Mouse (Mus musculus) kidney, postnatal 0 days (tissue): ENCODE measurements around the gene Calml4. TPM values are rescaled to one million over a fixed set of nuclear protein-coding genes. Genes with fewer than 3 reads are reported as not detected.

Experiments used
- ATAC-seq: fragments of 200-750 bp; cut with Nextera tagmentation; replicated peaks from 2 replicates; pipeline ENCODE4 v1.8.0; 2017; ENCODE audit warnings: low read depth, moderate number of reproducible peaks, moderate TSS enrichment, moderate library complexity; ENCODE audit not compliant: low FRiP score
- DNase-seq: peaks from one replicate; pipeline ENCODE4 v3.0.0-alpha.2; 2016; ENCODE audit warnings: low spot score
- H3K27ac ChIP-seq: fragments of 300-500 bp; sonication (generic); 2 replicates; pipeline ENCODE4 v1.5.1; 2014; ENCODE audit warnings: mild to moderate bottlenecking
- H3K27me3 ChIP-seq: fragments of 300-500 bp; sonication (generic); 2 replicates; pipeline ENCODE4 v1.6.1; 2014; ENCODE audit warnings: low read length, mixed read lengths; ENCODE audit not compliant: insufficient read depth
- H3K36me3 ChIP-seq: fragments of 300-500 bp; sonication (generic); 2 replicates; pipeline ENCODE4 v1.6.1; 2014; ENCODE audit warnings: low read length, mixed read lengths; ENCODE audit not compliant: insufficient read depth
- H3K4me1 ChIP-seq: fragments of 300-500 bp; sonication (generic); replicated peaks from 2 replicates; pipeline ENCODE4 v1.6.1; 2014; ENCODE audit warnings: antibody characterized with exemption, low read length, mixed read lengths; ENCODE audit not compliant: insufficient read depth
- H3K4me2 ChIP-seq: fragments of 300-500 bp; sonication (generic); 2 replicates; pipeline ENCODE4 v1.6.1; 2014; ENCODE audit warnings: mild to moderate bottlenecking, low read length, moderate library complexity, mixed read lengths
- H3K4me3 ChIP-seq: fragments of 300-500 bp; sonication (generic); replicated peaks from 2 replicates; pipeline ENCODE4 v1.5.1; 2014; ENCODE audit warnings: low read depth, low read length
- H3K9ac ChIP-seq: fragments of 300-500 bp; sonication (generic); 2 replicates; pipeline ENCODE4 v1.6.1; 2014; ENCODE audit warnings: low read depth, low read length
- H3K9me3 ChIP-seq: fragments of 300-500 bp; sonication (generic); replicated peaks from 2 replicates; pipeline ENCODE4 v1.6.1; 2016; ENCODE audit warnings: low read length, inconsistent platforms, mixed read lengths
- CTCF ChIP-seq: IDR thresholded peaks from 2 replicates; pipeline ENCODE4 v1.5.1; 2016; ENCODE audit warnings: antibody characterized with exemption, low read depth, mild to moderate bottlenecking, moderate library complexity
- WGBS: fragments of 180-500 bp; shearing (Covaris S2); extraction: QIAGEN DNeasy Blood & Tissue Kit; methylation state at CpG from one replicate; pipeline ENCODE4 v1.1.7; 2014; 5-methylcytosine and 5-hydroxymethylcytosine counted together
- polyA plus RNA-seq: library from polyadenylated mRNA; unstranded; fragments of >200 nt; fragmentation: Nextera tagmentation; extraction: Ambion mirVana; gene quantifications from 2 replicates; pipeline ENCODE4 v1.2.1, GENCODE M21; 2015

Calml4 gene
- polyA plus RNA-seq, 1 experiment from 2014 or later: 301 TPM

DNA sequence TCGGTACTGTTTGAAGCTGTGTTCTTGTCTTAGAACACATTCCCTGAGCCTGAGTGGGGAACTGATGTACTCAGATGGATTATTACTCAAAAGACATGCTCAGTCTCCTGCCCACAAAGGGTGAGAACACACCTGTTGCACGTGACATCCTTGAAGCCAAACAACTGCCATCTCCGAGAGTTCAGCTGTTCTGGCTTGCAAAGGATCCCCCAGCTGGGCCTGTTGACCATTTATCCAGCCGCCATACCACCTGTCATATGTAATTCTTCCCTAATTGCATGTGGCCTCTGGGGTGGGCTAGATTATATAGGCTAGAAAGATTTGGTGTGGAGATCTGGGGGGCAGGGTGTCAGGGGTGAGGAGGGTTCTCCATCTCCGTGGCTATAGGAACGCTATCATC lies 37.1 kb upstream of the Calml4 start:
- 86% methylated on average over 6 of the region's 6 CpGs for WGBS
- no peaks in the 10 kb centered on the region for H3K9me3 ChIP-seq
- no peak overlapping the region for H3K4me2 ChIP-seq
- no peak overlapping the region for H3K4me3 ChIP-seq
- ATAC-seq (no peak), DNase-seq (no peak)
- no peaks in the 10 kb centered on the region for H3K27me3 ChIP-seq
- H3K27ac ChIP-seq: no peak overlapping the region
- TF ChIP-seq CTCF: no peak
- no peak overlapping the region for H3K9ac ChIP-seq
- H3K36me3 ChIP-seq: no peaks in the 10 kb centered on the region
- peaks cover 2% of the 10 kb centered on the region; the same call in 1 of the 2 replicates for H3K4me1 ChIP-seq

DNA sequence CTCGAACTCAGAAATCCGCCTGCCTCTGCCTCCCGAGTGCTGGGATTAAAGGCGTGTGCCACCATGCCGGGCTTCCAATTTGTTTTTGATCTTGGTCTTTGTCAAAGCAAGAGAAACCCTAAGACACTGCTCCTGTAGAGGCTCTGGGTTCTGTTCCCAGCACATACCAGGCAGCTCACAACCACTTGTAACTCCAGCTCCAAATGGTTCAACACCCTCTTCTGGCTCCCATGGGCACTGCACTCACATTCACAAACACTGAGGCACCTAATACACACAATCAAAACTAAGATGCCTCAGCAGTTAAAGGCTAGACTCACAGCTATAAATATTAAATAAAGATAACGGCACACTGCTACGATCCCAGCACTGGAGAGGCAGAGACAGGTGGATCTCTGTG lies 36.1 kb upstream of the Calml4 start:
- TF ChIP-seq CTCF: no peak
- ATAC-seq (no peak), DNase-seq (no peak)
- Histone ChIP-seq H3K4me1 (peaks cover 3% of the 10 kb centered on the region; the same call in 1 of the 2 replicates), H3K27ac (no peak overlapping the region), H3K4me2 (no peak overlapping the region), H3K36me3 (no peaks in the 10 kb centered on the region), H3K9me3 (no peaks in the 10 kb centered on the region), H3K9ac (no peak overlapping the region), H3K4me3 (no peak overlapping the region), H3K27me3 (no peaks in the 10 kb centered on the region)
- WGBS: 96% methylated on average over 7 of the region's 7 CpGs

DNA sequence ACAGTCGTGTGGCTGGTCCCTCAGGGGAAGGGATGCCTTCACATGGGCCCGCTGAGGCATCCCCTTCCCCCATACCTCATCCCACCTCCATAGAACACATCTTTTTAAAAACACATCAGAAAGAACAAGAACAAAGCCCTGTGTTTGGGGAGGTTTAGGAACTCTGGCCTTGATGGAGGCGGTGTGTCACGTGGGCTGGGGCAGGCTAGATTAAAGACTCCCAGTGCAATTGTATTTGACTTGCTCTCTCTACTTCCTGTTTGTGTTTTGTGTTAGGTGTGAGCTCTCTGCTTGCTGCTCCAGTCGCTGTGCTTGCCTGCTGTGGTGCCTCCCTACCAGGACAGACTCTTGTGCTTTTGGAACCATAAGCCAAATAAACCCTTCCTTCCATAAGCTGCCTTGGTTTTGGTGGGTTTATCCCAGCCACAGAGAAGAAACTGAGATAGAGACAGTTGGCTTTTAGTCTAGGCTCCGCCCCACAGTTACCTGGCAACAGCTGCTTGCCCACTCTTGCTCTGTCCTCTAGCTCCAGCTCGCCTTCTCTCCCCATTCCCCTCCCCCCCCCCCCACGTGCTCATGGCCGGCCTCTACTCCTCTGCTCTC lies 32.0 kb upstream of the Calml4 start:
- ATAC-seq (no peak), DNase-seq (no peak)
- Histone ChIP-seq H3K27ac (0 out of 2 replicates have a peak overlapping the region, but pooled peaks have one; percentile 26), H3K9me3 (no peaks in the 10 kb centered on the region), H3K4me3 (no peak overlapping the region), H3K4me2 (no peak overlapping the region), H3K36me3 (no peaks in the 10 kb centered on the region), H3K4me1 (peaks cover 3% of the 10 kb centered on the region; the same call in 1 of the 2 replicates), H3K27me3 (no peaks in the 10 kb centered on the region), H3K9ac (no peak overlapping the region)
- TF ChIP-seq CTCF: no peak
- 20% methylated on average over 9 of the region's 9 CpGs for whole genome bisulfite sequencing

DNA sequence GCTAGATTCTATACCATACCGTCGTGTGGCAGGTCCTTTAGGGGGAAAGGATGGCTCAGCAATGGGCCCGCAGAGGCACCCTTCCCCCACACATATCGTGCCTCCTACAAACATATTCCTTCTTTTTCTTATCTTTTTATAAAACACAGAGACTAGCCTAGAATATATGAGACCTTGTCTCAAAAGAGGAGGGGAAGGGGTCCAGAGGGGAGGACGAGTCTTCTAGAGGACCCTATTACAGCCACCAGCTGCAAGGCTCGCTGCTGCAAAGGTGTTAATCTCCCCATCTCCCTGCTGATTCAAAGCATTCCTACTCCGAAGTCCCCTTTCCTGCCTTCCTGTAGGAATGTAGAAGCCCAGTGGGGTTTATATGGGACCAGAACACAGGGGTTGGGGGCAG lies 31.4 kb upstream of the Calml4 start:
- DNase-seq (no peak), ATAC-seq (no peak)
- no peaks in the 10 kb centered on the region for H3K36me3 ChIP-seq
- no peak overlapping the region for H3K27ac ChIP-seq
- no peaks in the 10 kb centered on the region for H3K9me3 ChIP-seq
- peaks cover 3% of the 10 kb centered on the region; the same call in 1 of the 2 replicates for H3K4me1 ChIP-seq
- no peak overlapping the region for H3K4me2 ChIP-seq
- no peak overlapping the region for H3K9ac ChIP-seq
- no peak overlapping the region for H3K4me3 ChIP-seq
- WGBS: 18% methylated on average over 7 of the region's 7 CpGs
- TF ChIP-seq CTCF: no peak
- no peaks in the 10 kb centered on the region for H3K27me3 ChIP-seq

DNA sequence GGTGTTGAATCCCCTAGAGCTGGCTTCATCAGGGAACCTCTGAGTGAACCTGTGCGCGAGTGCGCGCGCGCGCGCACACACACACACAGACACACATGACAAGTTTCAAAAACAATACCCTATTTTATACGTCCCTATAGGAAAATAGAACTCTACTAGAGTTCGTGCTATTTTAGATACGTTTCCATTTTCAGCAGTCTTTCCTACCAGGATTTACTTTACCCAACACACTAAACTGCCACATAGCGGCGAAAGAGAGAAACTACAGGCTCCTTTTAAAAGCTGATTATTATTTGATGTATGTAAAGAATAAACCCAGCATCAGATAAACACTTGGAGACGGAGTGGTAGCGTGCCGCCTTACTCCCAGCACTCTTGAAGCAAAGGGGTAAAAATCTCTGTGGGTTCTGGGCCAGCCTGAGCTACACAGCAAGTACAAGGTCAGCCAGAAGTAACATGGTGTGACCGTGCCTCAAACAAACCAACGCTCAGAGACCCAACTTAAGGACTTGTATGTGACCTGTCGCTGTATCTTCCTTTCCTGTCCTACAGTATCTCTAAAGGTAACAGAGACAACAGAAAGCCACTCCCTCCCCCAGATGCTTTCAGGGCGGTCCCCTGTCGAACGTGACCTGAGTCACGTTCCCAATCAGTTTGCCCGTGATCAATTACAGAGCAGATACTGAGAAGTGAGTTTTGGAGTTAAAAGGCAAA lies 29.8 kb upstream of the Calml4 start:
- H3K36me3 ChIP-seq: no peaks in the 10 kb centered on the region
- H3K9me3 ChIP-seq: no peaks in the 10 kb centered on the region
- no peaks in the 10 kb centered on the region for H3K27me3 ChIP-seq
- WGBS: 9% methylated on average over 24 of the region's 24 CpGs
- no peak overlapping the region for H3K9ac ChIP-seq
- peak; percentile 87 for DNase-seq
- peak overlapping the region; percentile 37; the same call in 1 of the 2 replicates for H3K27ac ChIP-seq
- peak overlapping the region; percentile 8; the same call in 1 of the 2 replicates for H3K4me3 ChIP-seq
- no peak for ATAC-seq
- peak overlapping the region; percentile 49 for H3K4me2 ChIP-seq
- TF ChIP-seq CTCF: peak; percentile 71
- H3K4me1 ChIP-seq: peaks cover 3% of the 10 kb centered on the region; the same call in 1 of the 2 replicates

DNA sequence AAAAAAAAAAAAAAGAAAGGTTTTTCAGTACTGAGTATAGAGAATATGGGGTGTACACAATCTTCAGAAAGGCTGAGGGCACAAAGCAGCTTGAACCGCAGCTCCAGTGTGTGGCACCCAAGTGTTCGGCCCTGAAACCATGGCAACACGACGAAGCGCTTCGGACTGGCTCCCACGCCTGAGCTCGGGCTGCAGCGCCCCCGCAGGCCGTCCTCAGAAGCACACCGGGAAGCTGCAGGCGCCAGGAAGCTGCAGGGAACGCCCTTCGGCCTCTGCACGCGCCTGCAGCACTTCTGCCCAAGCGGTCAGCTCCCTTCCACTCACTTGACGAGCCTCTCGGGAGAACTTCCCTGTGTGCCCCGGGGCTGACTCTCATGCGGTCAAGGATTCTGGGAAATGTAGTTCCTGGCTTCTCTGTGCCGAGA lies 29.2 kb upstream of the Calml4 start:
- no peaks in the 10 kb centered on the region for H3K9me3 ChIP-seq
- ATAC-seq (peak; percentile 96), DNase-seq (peak; percentile 99)
- peak overlapping the region; percentile 49 for H3K4me2 ChIP-seq
- no peaks in the 10 kb centered on the region for H3K36me3 ChIP-seq
- H3K9ac ChIP-seq: no peak overlapping the region
- peak overlapping the region; percentile 8; the same call in 1 of the 2 replicates for H3K4me3 ChIP-seq
- H3K27ac ChIP-seq: peak overlapping the region; percentile 37; the same call in 1 of the 2 replicates
- peak; percentile 99 for TF ChIP-seq CTCF
- WGBS: under 1% methylated on average over 23 of the region's 23 CpGs
- H3K27me3 ChIP-seq: no peaks in the 10 kb centered on the region
- H3K4me1 ChIP-seq: peaks cover 3% of the 10 kb centered on the region; the same call in 1 of the 2 replicates
